Mouse (Mus musculus): Measurements from ENCODE around the gene Fam173a.
"Not testable (repeated sequence)": the region's sequence is repeated elsewhere in the genome, so short reads cannot be mapped to it uniquely, and the experiment has no call there.

The Fam173a gene

GRCm38 (mm10) chr17:25762591-25762990 lies 30.1 kb downstream of the Fam173a start:
- DNase-seq (ENCODE audit: extremely low read depth, insufficient read length, low spot score): no peak

DNA sequence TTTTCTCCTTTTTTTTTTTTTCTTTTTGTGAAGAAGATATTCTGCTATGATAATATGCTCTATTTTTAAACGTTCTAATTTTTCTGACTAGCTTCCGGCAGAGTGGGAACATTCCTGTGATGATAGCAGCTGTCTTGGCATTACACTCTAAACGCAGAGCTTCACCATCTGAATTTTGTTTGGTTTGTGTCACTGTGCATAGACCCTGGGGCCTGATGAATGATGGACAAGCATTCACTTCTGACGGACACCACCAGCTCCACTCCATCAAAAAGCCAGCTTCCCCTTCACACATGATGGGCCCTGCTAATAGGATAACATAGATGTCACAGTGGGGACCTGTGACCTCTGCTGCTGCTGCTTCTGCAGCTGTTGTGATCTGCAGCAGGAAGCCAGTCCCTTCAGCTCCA lies 31.1 kb downstream of the Fam173a start:
- DNase-seq (ENCODE audit: extremely low read depth, insufficient read length, low spot score): no peak

GRCm38 (mm10) chr17:25760148-25760547 lies 32.6 kb downstream of the Fam173a start:
- no peak for DNase-seq (ENCODE audit: extremely low read depth, insufficient read length, low spot score)

GRCm38 (mm10) chr17:25757691-25758090 lies 35.0 kb downstream of the Fam173a start:
- DNase-seq (ENCODE audit: extremely low read depth, insufficient read length, low spot score): no peak

DNA sequence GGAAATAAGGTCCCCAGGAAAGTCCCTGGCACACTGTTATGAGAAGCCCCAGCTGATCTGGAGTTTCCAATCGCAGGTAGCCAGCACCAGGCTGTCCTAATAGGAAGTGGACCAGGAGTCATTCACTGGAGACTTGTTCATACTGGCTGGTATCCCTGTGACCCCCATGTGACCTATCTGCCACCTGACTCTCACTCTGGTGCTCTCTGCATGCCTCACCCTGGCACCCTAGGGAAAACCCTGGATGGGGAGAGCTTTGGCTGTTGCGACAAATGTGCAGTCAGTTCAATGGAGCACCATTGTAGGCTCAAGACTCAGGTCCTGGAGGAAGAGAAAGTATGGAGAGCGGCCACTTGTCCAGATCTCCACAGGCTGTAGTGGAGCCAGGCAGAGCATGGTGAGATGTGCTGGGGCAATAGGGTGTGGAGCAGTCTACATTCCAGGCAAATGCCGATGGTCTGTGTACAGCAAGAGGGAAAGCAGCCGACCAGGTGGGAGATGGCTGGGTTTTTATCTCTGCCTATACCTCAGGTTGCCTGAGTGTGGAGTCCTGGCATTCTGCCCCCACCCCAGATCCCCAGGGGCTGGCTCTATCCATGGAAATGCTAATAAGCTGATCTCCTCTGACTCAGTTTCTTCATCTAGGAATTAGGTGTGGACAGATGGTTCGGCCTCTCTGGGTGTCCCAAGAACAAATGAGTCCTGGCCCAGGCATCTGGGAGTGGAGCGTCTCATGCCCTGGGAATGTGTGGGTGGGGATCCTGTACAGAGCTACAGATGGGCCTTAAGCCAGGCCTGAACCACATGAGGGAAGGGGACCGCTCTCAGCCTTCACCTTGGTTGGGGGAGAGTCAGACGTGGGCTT lies 36.1 kb downstream of the Fam173a start:
- DNase-seq (ENCODE audit: extremely low read depth, insufficient read length, low spot score): peak; percentile 85

DNA sequence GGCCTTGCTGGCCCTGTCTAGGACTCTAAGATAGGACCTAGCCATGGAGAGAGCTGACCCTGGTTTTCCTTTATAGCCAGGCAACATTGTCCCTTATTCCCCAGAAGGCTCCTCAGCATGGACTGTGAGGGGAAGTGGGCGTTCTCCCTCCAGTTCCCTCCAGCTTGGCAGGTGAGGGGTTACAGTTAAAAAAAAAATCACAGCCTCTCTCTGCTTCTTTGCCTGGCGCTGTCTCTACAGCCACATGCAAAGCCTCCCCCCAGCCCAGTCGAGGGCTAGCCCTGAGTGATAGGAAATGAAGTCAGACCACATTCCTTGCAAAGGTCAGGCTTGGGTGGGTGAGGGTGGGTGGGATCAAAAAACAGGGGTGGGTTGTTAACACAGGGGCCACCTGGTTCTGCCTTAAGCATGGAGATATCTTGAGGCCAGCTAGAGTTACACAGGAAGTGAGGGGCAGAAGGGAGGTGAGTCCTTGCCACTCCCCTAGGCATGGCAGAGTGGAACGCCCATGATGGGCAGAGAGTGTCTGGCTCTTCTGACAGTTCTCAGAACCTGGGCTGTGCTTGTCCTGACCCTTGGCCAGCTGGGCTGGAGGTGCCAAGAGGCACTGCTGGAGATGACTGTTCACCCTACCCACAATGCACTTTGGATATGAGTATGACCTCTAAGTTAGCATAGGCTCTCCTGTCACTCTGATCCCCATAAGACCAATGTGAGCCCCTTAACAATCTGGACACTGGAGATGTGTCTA lies 36.9 kb downstream of the Fam173a start:
- DNase-seq (ENCODE audit: extremely low read depth, insufficient read length, low spot score): peak; percentile 73

GRCm38 (mm10) chr17:25755086-25755485 lies 37.6 kb downstream of the Fam173a start:
- no peak for DNase-seq (ENCODE audit: extremely low read depth, insufficient read length, low spot score)

DNA sequence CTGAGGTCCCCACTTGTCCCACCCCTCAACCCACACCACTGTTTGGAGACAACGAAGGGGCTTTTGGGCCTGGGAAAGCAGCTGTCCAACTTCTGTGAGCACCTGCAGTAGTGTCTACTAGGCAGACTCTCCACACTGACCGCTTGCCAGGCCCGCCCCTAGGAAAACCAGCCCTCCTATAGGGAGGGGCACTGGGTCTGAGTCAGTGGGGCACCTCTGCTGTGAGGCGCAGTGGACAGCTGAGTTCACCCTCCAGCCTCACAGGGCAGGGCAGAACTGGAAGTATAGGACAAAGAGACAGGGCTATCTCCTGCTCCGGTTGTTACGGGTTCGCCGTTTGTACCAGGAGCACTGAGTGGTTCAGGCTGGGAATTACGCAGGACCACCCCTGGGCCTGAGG lies 38.5 kb downstream of the Fam173a start, which contains the start of gene Msln:
TSS of gene Msln (minus strand) at position 138 of the 400 bp plus-strand sequence.
- peak; percentile 88 for DNase-seq (ENCODE audit: extremely low read depth, insufficient read length, low spot score)

- peak; percentile 75 for DNase-seq (ENCODE audit: extremely low read depth, insufficient read length, low spot score)
Measured at GRCm38 (mm10) chr17:25751446-25751845, 41.3 kb downstream of the Fam173a start.

- no peak for DNase-seq (ENCODE audit: extremely low read depth, insufficient read length, low spot score)
Measured at GRCm38 (mm10) chr17:25749314-25749713, 43.4 kb downstream of the Fam173a start.

DNA sequence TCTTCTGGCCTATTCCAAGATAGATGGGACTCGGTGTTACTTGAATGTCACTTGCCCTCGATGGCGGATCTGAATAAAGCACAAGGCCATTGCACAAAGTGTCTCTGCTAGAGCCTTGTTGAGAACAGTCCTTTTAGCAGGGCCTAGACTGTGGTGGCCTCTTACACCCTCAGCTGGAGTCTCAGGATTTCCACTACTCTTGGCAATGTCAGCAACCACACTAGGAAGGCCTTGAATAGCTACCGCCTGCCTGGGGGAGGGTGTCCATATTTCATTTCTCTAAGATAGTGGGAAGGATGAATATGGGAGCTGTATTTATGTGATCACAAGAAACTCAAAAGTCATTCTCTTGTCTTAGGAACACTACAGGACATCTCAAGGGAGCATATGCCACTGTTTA lies 44.5 kb downstream of the Fam173a start:
- no peak for DNase-seq (ENCODE audit: extremely low read depth, insufficient read length, low spot score)

DNA sequence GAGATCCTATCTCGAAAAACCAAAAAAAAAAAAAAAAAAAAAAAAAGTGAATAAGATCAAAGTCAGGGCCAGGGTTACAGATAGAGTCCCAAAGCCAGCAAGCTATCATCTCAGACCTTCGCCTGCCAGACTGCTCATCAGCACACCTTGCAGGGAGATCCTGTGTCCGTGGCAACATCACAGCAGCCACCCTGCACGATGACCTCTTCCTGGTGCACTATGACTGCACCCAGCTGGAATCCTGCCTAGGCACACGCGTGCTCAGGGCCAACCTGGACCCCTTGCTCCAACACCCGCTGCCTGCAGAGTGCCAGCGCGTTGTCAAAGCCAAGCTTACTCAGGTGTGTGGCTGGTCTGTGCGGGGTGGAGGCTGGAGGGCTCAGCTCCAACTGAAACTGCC lies 48.4 kb downstream of the Fam173a start:
- no peak for DNase-seq (ENCODE audit: extremely low read depth, insufficient read length, low spot score)

GRCm38 (mm10) chr17:25743831-25744230 lies 48.9 kb downstream of the Fam173a start:
- no peak for DNase-seq (ENCODE audit: extremely low read depth, insufficient read length, low spot score)

DNA sequence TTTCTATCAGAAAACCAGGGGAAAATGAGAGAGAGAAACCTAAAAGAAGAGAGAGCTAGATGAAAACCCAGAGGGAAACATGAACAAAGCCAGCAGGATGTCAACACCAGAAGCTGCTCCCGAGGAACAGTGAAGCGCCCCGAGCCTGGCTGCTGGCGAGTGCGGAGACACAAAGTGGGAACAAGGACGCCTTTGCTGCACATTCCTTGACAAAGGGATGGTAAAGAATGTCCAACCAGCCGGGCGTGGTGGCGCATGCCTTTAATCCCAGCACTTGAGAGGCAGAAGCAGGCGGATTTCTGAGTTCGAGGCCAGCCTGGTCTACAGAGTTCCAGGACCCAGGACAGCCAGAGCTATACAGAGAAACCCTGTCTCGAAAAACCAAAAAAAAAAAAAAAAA lies 51.2 kb downstream of the Fam173a start:
- DNase-seq (ENCODE audit: extremely low read depth, insufficient read length, low spot score): not testable (repeated sequence)

Measured in 3134 (cell line).